Mouse (Mus musculus) erythroblast, embryonic 14.5 days (primary cell): ENCODE results near the gene Myo18a.

Experiments
- GATA1 ChIP-seq: IDR thresholded peaks from 2 replicates; pipeline ENCODE4 v1.6.1; 2012; ENCODE audit warnings: low read length, inconsistent platforms, mixed read lengths
- TAL1 ChIP-seq: IDR thresholded peaks from 3 replicates; pipeline ENCODE4 v1.6.1; 2012; ENCODE audit warnings: low read length, inconsistent platforms, mixed read lengths

GRCm38 (mm10) chr11:77855396-77855795, 92.3 kb downstream of the Myo18a start:
- TF ChIP-seq GATA1 = no peak
- TF ChIP-seq TAL1 = no peak
